Mouse (Mus musculus) limb, embryonic 12.5 days (tissue): ENCODE results near the gene Tulp2. TPM values are rescaled to one million over a fixed set of nuclear protein-coding genes. Genes with fewer than 3 reads are reported as not detected.
"Not testable (repeated sequence)": the region's sequence is repeated elsewhere in the genome, so short reads cannot be mapped to it uniquely, and the experiment has no call there.

Experiments
- ATAC-seq: fragments of 200-750 bp; cut with Nextera tagmentation; 2 replicates; pipeline ENCODE4 v1.8.0; 2017; ENCODE audit warnings: low read depth, moderate TSS enrichment; ENCODE audit not compliant: insufficient number of reproducible peaks, insufficient read depth, low FRiP score, low TSS enrichment
- H3K27ac ChIP-seq: fragments of 300-500 bp; sonication (generic); 2 replicates; pipeline ENCODE4 v1.5.1; 2016; ENCODE audit warnings: mild to moderate bottlenecking, moderate library complexity
- H3K27me3 ChIP-seq: fragments of 300-500 bp; sonication (generic); 2 replicates; pipeline ENCODE4 v1.6.1; 2016; ENCODE audit warnings: mild to moderate bottlenecking, moderate library complexity
- H3K36me3 ChIP-seq: fragments of 300-500 bp; sonication (generic); 2 replicates; pipeline ENCODE4 v1.6.1; 2016; ENCODE audit warnings: mild to moderate bottlenecking, moderate library complexity
- H3K4me1 ChIP-seq: fragments of 300-500 bp; sonication (generic); replicated peaks from 2 replicates; pipeline ENCODE4 v1.6.1; 2016
- H3K4me2 ChIP-seq: fragments of 300-500 bp; sonication (generic); 2 replicates; pipeline ENCODE4 v1.6.1; 2016; ENCODE audit warnings: mild to moderate bottlenecking, moderate library complexity
- H3K4me3 ChIP-seq: fragments of 300-500 bp; sonication (generic); replicated peaks from 2 replicates; pipeline ENCODE4 v1.5.1; 2016; ENCODE audit warnings: mild to moderate bottlenecking
- H3K9ac ChIP-seq: fragments of 300-500 bp; sonication (generic); replicated peaks from 2 replicates; pipeline ENCODE4 v1.6.1; 2016; ENCODE audit warnings: mild to moderate bottlenecking, moderate library complexity
- H3K9me3 ChIP-seq: fragments of 300-500 bp; sonication (generic); 2 replicates; pipeline ENCODE4 v1.6.1; 2016; ENCODE audit warnings: mild to moderate bottlenecking, moderate library complexity
- WGBS: fragments of 180-500 bp; shearing (Covaris S2); methylation state at CpG from one replicate; pipeline ENCODE4 v1.1.7; 2016; 5-methylcytosine and 5-hydroxymethylcytosine counted together
- polyA plus RNA-seq: library from polyadenylated mRNA; unstranded; fragments of >200 nt; fragmentation: Nextera tagmentation; extraction: Ambion mirVana; gene quantifications from 2 replicates; pipeline ENCODE4 v1.2.1, GENCODE M21; 2016

The Tulp2 gene
- polyA plus RNA-seq, 1 experiment from 2014 or later, result 1.4 TPM

GRCm38 (mm10) chr7:45475291-45475969, 6.2 kb upstream of the Tulp2 start:
- Histone ChIP-seq H3K9ac (peak overlapping the region; percentile 42; the same call in 1 of the 2 replicates), H3K4me2 (peak overlapping the region; percentile 39), H3K27ac (0 out of 2 replicates have a peak overlapping the region, but pooled peaks have one; percentile 24), H3K36me3 (no peaks in the 10 kb centered on the region), H3K9me3 (no peaks in the 10 kb centered on the region), H3K4me3 (peak overlapping the region; percentile 20; the same call in 1 of the 2 replicates), H3K27me3 (no peaks in the 10 kb centered on the region), H3K4me1 (no peaks in the 10 kb centered on the region)
- ATAC-seq, result no peak
- WGBS, result 64% methylated on average over 16 of the region's 16 CpGs

GRCm38 (mm10) chr7:45476453-45476852, 5.2 kb upstream of the Tulp2 start:
- 67% methylated on average over 1 of the region's 1 CpGs for WGBS
- no peak for ATAC-seq

GRCm38 (mm10) chr7:45477003-45477402, 4.7 kb upstream of the Tulp2 start:
- Histone ChIP-seq H3K36me3 (no peaks in the 10 kb centered on the region), H3K4me2 (no peak overlapping the region), H3K27me3 (no peaks in the 10 kb centered on the region), H3K9ac (no peak overlapping the region), H3K4me1 (no peaks in the 10 kb centered on the region), H3K27ac (0 out of 2 replicates have a peak overlapping the region, but pooled peaks have one; percentile 17), H3K4me3 (no peak overlapping the region), H3K9me3 (no peaks in the 10 kb centered on the region)
- WGBS, result 15% methylated on average over 3 of the region's 3 CpGs
- ATAC-seq, result no peak

More at GRCm38 (mm10) chr7:45476453-45476852, 5.2 kb upstream of the Tulp2 start:
- Histone ChIP-seq H3K36me3 (no peaks in the 10 kb centered on the region), H3K27ac (no peak overlapping the region), H3K9ac (no peak overlapping the region), H3K4me2 (no peak overlapping the region), H3K4me3 (no peak overlapping the region), H3K27me3 (no peaks in the 10 kb centered on the region), H3K4me1 (no peaks in the 10 kb centered on the region), H3K9me3 (no peaks in the 10 kb centered on the region)

GRCm38 (mm10) chr7:45478774-45479173, 2.9 kb upstream of the Tulp2 start:
- no peak overlapping the region for H3K27ac ChIP-seq
- ATAC-seq, result no peak
- no peaks in the 10 kb centered on the region for H3K27me3 ChIP-seq
- H3K36me3 ChIP-seq, result no peaks in the 10 kb centered on the region
- no peak overlapping the region for H3K4me3 ChIP-seq
- no peak overlapping the region for H3K4me2 ChIP-seq
- no peaks in the 10 kb centered on the region for H3K9me3 ChIP-seq
- no peaks in the 10 kb centered on the region for H3K4me1 ChIP-seq
- WGBS, result 91% methylated on average over 7 of the region's 7 CpGs
- no peak overlapping the region for H3K9ac ChIP-seq

GRCm38 (mm10) chr7:45480310-45480709, 1.4 kb upstream of the Tulp2 start:
- not testable (repeated sequence) for H3K36me3 ChIP-seq, H3K27me3 ChIP-seq, H3K4me3 ChIP-seq, H3K4me2 ChIP-seq, H3K9ac ChIP-seq, H3K27ac ChIP-seq, H3K4me1 ChIP-seq, H3K9me3 ChIP-seq, ATAC-seq
- WGBS, result 84% methylated on average over 3 of the region's 4 CpGs

- Histone ChIP-seq H3K9me3 (no peaks in the 10 kb centered on the region), H3K4me1 (no peaks in the 10 kb centered on the region), H3K4me3 (no peak overlapping the region), H3K9ac (no peak overlapping the region), H3K4me2 (no peak overlapping the region), H3K36me3 (no peaks in the 10 kb centered on the region), H3K27me3 (no peaks in the 10 kb centered on the region), H3K27ac (no peak overlapping the region)
- WGBS, result 92% methylated on average over 1 of the region's 1 CpGs
- ATAC-seq, result no peak
Observed at GRCm38 (mm10) chr7:45482166-45482565, 489 bp downstream of the Tulp2 start.

- 91% methylated on average over 5 of the region's 5 CpGs for WGBS
- H3K27me3 ChIP-seq, H3K4me2 ChIP-seq, H3K36me3 ChIP-seq, H3K9me3 ChIP-seq, H3K9ac ChIP-seq, H3K27ac ChIP-seq, H3K4me3 ChIP-seq, ATAC-seq: not testable (repeated sequence)
- H3K4me1 ChIP-seq, result peaks cover 17% of the 10 kb centered on the region; the same call in 1 of the 2 replicates
Observed at GRCm38 (mm10) chr7:45484985-45485384, 3.3 kb downstream of the Tulp2 start.

- Histone ChIP-seq H3K4me1 (peaks cover 27% of the 10 kb centered on the region), H3K4me3 (no peak overlapping the region), H3K9me3 (no peaks in the 10 kb centered on the region), H3K27me3 (no peaks in the 10 kb centered on the region), H3K27ac (no peak overlapping the region), H3K36me3 (no peaks in the 10 kb centered on the region), H3K9ac (no peak overlapping the region), H3K4me2 (no peak overlapping the region)
- WGBS, result 80% methylated on average over 7 of the region's 7 CpGs
- no peak for ATAC-seq
Observed at GRCm38 (mm10) chr7:45486158-45486557, 4.5 kb downstream of the Tulp2 start.

GRCm38 (mm10) chr7:45486761-45487415, 5.2 kb downstream of the Tulp2 start, which contains the start of gene Gm45808:
Gene Gm45808 (minus strand): TSS chr7:45486811.
- H3K4me3 ChIP-seq, result no peak within 1 kb of the TSS; the same call in 1 of the 2 replicates

GRCm38 (mm10) chr7:45487861-45488292, 6.2 kb downstream of the Tulp2 start:
- Histone ChIP-seq H3K27me3 (no peaks in the 10 kb centered on the region), H3K4me1 (peaks cover 27% of the 10 kb centered on the region), H3K36me3 (peaks cover 10% of the 10 kb centered on the region), H3K27ac (peak overlapping the region; percentile 74), H3K4me2 (peak overlapping the region; percentile 73), H3K9me3 (no peaks in the 10 kb centered on the region), H3K4me3 (peak overlapping the region; percentile 44), H3K9ac (peak overlapping the region; percentile 61; the same call in 1 of the 2 replicates)
- ATAC-seq, result peak; percentile 64; the same call in 1 of the 2 replicates
- 27% methylated on average over 11 of the region's 11 CpGs for WGBS

More at GRCm38 (mm10) chr7:45486761-45487415, 5.2 kb downstream of the Tulp2 start, which contains the start of gene Gm45808:
- 81% methylated on average over 12 of the region's 12 CpGs for WGBS
- no peak for ATAC-seq
- no peaks in the 10 kb centered on the region for H3K27me3 ChIP-seq
- peaks cover 27% of the 10 kb centered on the region for H3K4me1 ChIP-seq
- no peaks in the 10 kb centered on the region for H3K9me3 ChIP-seq
- H3K9ac ChIP-seq, result no peak within 1 kb of the TSS
- no peak within 1 kb of the TSS for H3K4me2 ChIP-seq
- H3K27ac ChIP-seq, result peak within 1 kb of the TSS; percentile 74; the same call in 1 of the 2 replicates
- peaks cover under 1% of the 10 kb centered on the region; the same call in 1 of the 2 replicates for H3K36me3 ChIP-seq
